In genomic region chr5:75161586-75161985, GRCm38 (mm10) we compare ENCODE assay signal across 35 mouse cellular contexts. TPM values are rescaled to one million over a fixed set of nuclear protein-coding genes. Genes with fewer than 3 reads are reported as not detected.
"Had no signal": no experiment of that assay in that cellular context is flagged by ENCODE, and none has a peak within 500 bp of the region (broad histone marks: within the 10 kb centered on the region; RNA-seq: fewer than 3 reads in every experiment).

No protein-coding gene starts in this region.

- H3K9ac ChIP-seq: heart, embryonic 12.5 days; heart, embryonic 15.5 days; hindbrain, embryonic 12.5 days; hindbrain, embryonic 13.5 days; hindbrain, embryonic 14.5 days; hindbrain, embryonic 15.5 days; intestine, embryonic 15.5 days; kidney, embryonic 15.5 days had no signal

- H3K4me2 ChIP-seq: heart, embryonic 11.5 days; heart, embryonic 15.5 days; hindbrain, embryonic 12.5 days; hindbrain, embryonic 13.5 days; hindbrain, embryonic 14.5 days; hindbrain, embryonic 15.5 days; intestine, embryonic 15.5 days; kidney, embryonic 15.5 days had no signal

- H3K36me3 ChIP-seq: heart, embryonic 15.5 days; hindbrain, embryonic 12.5 days; hindbrain, embryonic 13.5 days; hindbrain, embryonic 15.5 days; intestine, embryonic 15.5 days had no signal

- DNase-seq: heart, postnatal 10 days; heart, postnatal 14 days; heart, postnatal 36 days; heart, postnatal 4 days; kidney, adult 11 months; kidney, adult 18-20 months; kidney, adult 2 months; kidney, adult 8-10 months; kidney, adult 9 months; kidney, postnatal 10 days; kidney, postnatal 14 days; kidney, postnatal 25 days; kidney, postnatal 36 days; kidney, postnatal 4 days; layer of hippocampus, adult 9-11 months; layer of hippocampus, postnatal 36 days had no signal

- H3K4me1 ChIP-seq: kidney, embryonic 15.5 days had no signal

- H3K27ac ChIP-seq: heart, embryonic 10.5 days; heart, embryonic 13.5 days; heart, embryonic 15.5 days; hindbrain, embryonic 10.5 days; hindbrain, embryonic 12.5 days; hindbrain, embryonic 14.5 days; hindbrain, embryonic 15.5 days; hindbrain, postnatal 0 days; intestine, embryonic 15.5 days; kidney, embryonic 15.5 days; kidney, postnatal 0 days; layer of hippocampus, adult 2 months had no signal

- ATAC-seq: hindbrain, embryonic 16.5 days; hindbrain, postnatal 0 days; inflammation-experienced regulatory T-cells, adult 6 months; intestine, embryonic 15.5 days; intestine, embryonic 16.5 days; intestine, postnatal 0 days had no signal

- H3K9me3 ChIP-seq: heart, embryonic 10.5 days; heart, embryonic 12.5 days; heart, embryonic 13.5 days; heart, embryonic 15.5 days; hindbrain, embryonic 10.5 days; hindbrain, embryonic 12.5 days; hindbrain, embryonic 13.5 days; hindbrain, embryonic 15.5 days; intestine, embryonic 15.5 days; kidney, embryonic 15.5 days had no signal

- H3K27me3 ChIP-seq: heart, embryonic 12.5 days; hindbrain, embryonic 15.5 days; intestine, embryonic 15.5 days had no signal

- H3K4me3 ChIP-seq: heart, embryonic 10.5 days; heart, embryonic 12.5 days; heart, embryonic 13.5 days; heart, embryonic 15.5 days; hindbrain, embryonic 10.5 days; hindbrain, embryonic 12.5 days; hindbrain, embryonic 13.5 days; hindbrain, embryonic 15.5 days; intestine, embryonic 15.5 days; kidney, embryonic 15.5 days; layer of hippocampus, adult 2 months had no signal

RNA-seq across cellular contexts. Expression of gene Pdgfra, which starts 9.5 kb away (rescaled TPM):
- polyA plus RNA-seq: inflammation-experienced regulatory T-cells, adult 6 months had no signal
